Mouse (Mus musculus) layer of hippocampus, postnatal 25 days (tissue): Measurements from ENCODE around the gene Stau1. TPM values are rescaled to one million over a fixed set of nuclear protein-coding genes. Genes with fewer than 3 reads are reported as not detected.
"Not testable (repeated sequence)": the region's sequence is repeated elsewhere in the genome, so short reads cannot be mapped to it uniquely, and the experiment has no call there.

Experiments
- DNase-seq, 2 experiments: peaks; one replicate each; pipeline ENCODE4 v3.0.0; 2022; ENCODE audit warnings: mixed read lengths in 2 of 2, low spot score in 1 of 2; ENCODE audit errors: extremely low spot score in 1 of 2
- total RNA-seq, 2 experiments: library from RNA; stranded (reverse); gene quantifications; 2 replicates each; pipeline ENCODE4 v1.2.3; 2021

Gene Stau1
- total RNA-seq: 10 to 100 TPM; 57.8 to 65.3 TPM

DNA sequence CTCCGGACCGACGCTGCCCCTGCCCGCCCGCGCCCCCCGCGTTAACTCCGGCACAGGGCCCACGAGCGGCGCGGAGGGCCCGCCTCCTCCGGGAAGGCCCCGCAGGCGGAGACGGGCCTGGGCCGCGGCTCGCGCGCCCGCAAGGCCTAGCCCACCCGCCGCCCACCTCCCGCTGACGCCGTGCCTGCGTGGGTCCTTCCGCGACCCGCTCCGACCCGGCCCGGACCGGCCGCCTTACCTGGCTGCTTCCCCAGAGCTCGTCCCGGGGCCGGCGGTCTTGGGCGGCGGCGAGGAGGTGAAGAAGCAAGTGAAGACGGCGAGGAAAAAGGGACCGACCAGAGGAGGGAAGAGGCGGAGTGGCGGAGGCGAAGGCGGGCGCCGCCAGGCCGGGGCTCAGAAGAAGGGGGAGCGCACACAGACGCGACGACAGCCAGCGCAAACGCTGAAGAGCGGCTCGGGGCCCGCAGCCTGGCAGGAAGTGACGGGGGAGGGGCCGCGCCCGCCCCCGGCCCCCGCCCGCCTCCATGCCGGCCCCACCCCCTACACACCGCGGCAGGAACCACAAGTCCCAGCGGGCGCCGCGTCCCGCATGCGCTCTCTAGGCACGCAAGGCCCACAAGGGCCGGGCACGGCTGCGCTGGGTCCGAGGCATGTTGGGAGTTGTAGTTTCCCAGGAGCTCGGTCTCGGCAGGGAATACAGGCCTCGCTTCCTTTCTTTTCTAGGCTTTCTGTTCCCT lies at the start of gene Stau1:
Gene Stau1, minus strand, starts transcription at position 504 of the 737 bp plus-strand sequence.
- peak; percentile 85 to 86 for DNase-seq

DNA sequence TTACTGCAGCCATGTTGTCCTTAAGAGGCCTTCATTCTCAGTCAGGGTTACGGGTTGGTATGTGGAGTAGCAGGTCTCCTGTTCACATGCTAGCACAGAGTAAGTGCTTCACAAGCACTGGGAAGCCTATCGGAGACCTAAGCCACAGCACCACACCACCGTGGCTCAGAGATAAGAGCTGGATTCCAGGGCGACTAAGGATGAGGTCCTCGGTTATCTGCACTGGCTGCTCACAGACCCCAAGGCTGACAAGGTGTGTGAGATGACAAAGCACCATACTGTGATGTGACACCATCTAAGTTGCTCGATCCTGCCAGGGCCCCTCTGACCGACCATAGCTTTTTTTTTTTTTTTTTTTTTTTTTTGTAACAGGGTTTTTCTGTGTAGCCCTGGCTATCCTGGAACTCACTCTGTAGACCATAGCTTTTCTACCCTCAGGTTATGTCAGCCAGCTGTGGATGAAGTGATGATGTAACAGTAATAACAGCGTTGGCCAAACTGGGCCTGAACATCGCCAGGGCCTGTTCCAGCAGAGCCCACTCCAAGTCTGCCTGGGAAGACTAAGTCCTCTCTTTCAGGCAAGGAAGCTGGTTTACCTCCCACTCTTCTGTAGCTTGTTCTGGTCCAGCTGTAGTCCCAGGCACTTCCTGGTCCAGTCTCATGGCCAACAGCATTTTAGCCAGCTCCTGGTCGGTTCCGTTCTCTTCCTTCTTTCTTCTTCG lies 47.5 kb upstream of the Stau1 start:
- DNase-seq: no peak

DNA sequence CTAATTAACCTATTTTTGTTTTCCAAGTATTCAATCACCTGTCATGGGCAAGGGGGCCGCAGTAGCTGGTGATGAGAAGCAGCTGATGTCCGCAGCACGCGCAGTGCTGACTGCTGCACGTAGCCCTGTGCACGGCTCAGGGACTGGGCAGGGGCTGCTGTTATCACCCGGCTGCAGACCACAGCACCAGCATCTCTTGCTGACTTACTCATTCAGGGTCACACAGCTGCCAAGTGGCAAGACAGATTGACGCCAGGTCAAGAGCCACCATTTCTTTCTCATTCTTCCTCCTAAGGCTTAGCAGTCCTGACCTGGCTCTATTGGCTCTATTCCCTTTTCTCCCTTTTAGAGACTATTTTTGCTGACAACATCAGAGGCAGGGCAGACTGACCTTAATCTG lies 43.3 kb upstream of the Stau1 start:
- no peak for DNase-seq

DNA sequence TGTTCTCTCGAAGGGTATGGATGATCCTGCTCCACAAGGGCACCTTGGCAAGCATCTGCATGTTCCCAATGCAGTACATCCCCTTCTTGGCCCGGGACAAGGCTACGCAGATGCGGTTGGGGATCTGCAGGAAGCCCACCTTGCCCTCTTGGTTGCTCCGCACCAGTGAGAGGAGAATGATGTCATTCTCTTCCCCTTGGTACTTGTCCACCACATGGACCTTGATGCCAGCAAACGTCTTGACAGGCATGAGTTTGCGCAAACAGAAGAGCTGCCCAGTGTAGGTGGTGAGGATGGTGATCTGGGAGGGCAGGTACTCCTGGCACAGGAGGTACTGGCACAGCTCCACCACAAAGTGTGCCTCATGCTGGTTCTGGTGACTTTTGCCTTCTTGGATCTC lies 42.6 kb upstream of the Stau1 start:
- no peak for DNase-seq

DNA sequence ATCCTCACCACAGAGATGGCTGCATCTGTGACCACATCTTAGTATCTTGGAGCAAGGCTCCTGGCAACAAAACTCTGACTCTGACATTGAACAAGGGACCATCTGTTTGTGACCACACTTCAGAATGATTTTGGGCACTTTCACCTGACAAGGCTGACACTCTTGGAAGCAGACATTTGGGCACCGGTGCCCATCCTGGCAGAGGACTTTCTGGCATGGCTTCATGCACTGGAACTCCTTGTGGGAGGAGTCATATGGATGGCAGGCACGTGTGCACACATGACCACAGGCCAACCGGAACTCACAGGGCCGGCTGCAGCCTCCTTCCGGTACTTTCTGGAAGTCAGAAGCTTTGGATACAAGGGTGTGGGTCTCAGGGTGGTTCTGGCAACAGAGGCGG lies 42.2 kb upstream of the Stau1 start:
- no peak for DNase-seq

DNA sequence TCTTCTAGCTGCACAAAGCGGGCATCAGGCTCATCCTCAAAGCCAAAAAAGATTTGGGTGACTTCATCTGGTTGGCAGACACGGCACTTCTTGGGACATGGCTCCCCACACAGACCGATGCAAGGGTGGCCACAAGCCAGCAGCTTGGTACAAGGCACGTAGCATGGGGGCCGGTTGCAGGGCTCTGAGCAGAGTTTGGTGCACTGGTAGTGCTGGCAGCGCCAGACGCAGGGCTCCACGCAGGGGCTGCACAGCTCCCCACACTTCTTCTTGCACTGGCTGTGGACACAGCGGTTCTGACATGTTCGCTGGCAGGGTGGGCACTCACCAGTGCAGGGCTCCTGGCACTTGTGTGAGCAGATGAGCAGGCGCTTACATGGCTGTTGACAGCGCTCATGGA lies 41.6 kb upstream of the Stau1 start:
- no peak for DNase-seq

DNA sequence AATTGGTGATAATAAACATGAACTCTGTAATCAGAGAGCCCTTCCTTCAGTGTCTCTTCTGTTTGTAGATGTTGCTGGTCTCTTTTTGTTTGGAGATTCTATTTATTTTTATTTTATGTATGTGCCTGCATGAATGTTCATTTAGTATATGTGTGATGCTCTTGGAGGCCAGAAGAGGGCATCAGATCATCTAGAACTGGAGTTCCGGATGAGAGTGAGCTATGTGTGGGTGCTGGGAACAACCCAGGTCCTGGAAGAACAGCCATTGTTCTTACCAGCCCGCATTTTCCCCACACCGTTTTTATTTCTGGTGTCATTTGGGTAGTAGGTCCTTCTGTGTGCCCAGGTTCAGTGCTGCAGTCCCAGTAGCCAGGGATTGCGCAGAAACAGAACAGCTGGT lies 34.4 kb upstream of the Stau1 start:
- no peak for DNase-seq

DNA sequence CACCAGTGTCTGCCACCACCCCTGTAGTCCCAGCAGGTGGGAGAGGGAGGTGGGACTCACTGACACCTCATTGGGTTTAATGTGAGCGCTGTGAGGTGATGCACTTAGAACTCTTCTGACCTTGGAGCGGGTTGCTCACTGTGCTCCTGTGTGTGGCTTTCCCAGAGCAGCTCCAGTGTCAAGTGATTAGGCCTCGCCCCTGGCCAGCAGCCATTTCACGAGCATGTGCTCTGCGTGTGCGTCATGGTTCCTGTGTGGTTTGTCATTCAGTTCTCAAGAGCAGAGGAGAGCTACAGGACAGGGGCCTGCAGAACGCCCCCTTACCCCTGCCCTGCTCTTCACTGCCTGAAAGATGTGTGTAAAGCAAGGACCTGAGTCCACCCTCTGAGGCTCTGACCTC lies 32.5 kb upstream of the Stau1 start:
- no peak for DNase-seq

DNA sequence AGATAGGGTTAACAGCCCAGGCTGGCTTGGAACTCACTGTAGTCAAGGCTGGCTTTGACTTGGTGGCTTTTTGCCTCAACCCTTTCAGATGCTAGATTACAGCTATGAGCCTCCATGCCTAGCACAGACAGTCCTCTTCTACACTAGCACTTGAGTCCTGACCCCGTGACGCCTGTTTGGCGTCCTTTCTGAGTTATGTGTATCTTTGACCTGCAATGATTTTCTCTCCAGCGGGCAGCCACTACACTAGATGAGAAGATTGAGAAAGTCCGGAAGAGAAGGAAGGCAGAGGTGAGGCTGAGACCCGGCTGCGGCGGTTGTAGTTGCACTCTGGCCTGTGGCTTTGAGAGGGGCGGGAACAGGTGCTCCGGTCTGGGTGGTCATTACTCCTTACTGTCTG lies 23.3 kb upstream of the Stau1 start:
- no peak for DNase-seq

DNA sequence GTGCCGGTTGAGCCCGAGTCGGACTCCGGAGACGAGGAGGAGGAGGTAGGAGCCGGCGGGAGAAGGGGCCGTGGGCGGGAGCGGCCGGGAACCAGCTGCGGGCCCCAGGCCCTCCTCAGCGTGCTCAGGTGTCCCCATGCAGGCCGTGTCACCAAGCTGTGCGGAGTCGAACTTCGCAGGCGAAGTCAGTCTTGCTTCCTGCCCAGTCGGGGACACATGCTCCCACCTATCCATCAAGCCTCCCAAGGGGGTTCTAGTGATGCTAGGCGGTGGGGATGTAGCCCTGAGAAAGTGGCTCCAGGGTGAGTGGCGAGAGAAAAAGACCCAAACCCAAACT lies 19.3 kb upstream of the Stau1 start:
- DNase-seq: no peak

DNA sequence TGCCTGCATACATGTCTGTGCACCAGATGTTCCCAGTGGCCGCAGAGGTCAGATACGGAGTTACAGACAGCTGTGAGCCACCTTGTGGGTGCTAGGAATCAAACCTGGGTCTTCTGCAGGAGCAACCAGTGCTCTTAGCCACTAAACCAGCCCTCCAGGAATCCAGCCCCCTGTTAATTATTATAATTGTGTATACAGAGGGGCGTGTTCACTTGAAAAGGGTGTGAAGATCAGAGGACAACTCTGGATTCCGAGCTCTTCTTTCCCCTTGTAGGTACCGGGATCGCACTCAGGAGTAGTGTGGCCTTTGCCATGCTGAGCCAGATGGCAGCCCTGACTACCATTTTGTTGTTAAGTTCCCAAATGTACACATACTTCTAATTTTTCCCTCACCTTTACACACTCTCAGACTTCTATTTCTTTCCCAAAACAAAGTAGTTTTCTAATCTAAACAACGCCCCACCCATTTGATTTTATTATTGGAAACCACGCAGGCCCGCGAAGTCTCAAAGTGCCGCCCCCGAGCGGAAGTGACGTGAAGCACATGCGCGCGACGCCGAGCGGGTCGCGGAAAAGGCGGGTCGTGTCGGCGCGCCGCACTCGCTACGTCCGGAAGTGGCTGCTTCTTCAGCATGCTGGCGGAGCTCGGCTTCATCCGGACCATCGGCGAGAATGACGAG lies 18.7 kb upstream of the Stau1 start, which contains the start of gene Ddx27:
Gene Ddx27, plus strand, starts transcription at position 492 of the 680 bp plus-strand sequence.
- DNase-seq: peak; percentile 92

DNA sequence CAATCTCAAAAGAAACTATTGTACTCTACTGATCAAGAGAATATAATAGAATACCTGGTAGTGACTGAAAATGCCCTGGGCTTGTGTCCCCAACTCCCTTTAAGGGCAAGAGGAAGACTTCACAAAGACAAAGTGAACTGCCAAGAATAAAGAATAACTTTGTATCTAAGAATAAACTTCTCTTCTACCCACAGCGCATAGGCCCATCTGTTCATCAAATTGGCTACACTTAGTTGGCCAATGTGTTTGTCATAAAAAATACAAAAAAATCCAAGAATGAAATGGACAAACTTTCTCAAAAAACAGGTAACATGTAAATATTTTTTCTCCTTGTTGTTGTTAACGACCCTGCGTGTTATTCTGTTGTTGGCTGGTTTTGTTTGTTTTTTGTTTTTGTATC lies 14.4 kb upstream of the Stau1 start:
- no peak for DNase-seq

DNA sequence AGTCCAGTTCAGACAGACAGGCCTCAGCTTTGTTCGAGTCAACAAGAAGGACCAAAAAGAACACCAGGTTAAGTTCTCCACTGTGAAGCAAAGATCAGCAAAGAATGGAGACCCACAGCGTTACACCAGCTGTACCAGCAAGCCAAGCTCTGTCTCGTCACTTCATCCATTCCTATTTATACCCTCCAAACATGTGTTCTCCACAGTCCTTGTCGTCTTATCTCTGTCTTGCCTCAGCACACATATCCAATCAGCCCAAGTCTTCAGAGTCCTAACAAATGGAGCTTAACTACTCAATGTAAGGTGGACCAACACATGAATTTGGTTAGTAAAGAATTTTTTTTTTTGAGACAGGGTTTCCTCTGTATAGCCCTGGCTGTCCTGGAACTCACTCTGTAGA lies 13.4 kb upstream of the Stau1 start:
- DNase-seq: no peak

DNA sequence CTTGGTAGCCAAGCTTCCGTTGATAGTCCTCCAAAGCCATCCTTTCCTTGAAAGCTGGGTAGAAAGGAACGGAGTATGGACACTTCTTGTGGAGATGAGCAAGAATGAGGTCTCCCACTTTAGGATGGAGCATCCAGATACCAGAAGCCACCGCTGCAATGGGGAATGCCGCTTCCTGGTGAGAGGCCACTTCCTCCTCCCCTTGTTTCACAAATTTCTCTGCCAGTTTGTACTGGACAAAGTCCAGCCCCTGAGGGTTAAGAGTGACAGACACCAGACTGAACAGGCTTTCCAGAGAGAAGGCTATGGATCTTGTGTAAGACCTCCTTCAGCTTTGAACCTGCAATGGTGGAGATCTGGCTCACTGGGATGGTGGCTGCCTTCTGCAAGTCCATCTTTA lies 11.5 kb upstream of the Stau1 start:
- DNase-seq: not testable (repeated sequence)

DNA sequence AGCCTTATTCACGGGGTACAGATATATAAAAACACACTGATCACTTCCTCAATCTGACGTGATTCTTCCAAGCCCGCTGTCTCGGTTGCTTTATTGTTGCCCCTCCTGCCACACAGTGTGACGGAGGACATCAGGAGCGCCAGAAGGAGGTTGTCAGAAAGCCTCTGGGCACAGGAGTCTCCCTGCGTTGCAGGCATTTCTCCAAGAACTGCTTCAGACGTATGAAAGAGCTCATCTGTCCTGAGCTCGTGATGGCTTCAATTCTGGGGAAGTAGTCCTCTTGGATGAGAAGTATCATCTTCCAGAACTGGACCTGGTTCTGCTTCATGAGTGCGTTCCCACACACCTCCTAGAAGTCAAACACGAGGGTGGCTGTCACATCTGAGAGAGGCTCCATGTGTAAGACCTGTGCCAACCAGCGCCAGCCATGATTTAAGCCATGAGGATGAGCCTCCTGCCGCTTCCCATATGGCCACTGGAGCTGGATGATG lies 10.9 kb upstream of the Stau1 start:
- DNase-seq: no peak

DNA sequence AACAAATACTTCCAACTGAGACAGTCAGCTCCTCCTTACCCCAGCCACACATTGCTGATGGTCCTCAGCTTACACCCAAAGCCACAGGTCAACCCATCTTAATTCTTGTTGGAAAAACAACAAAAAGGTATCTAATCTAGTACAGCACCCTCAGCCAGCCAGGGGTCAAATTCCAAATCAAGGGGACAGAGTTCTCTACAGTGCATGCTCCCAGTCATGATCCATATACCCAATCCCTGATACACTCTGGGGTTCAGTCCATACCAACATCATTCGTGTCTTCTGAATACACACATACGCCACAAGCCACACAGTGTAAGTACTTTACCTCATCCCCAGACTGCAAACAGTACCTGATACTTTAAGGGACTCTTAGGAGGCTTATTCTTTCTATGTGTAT lies 10.3 kb upstream of the Stau1 start:
- DNase-seq: no peak

DNA sequence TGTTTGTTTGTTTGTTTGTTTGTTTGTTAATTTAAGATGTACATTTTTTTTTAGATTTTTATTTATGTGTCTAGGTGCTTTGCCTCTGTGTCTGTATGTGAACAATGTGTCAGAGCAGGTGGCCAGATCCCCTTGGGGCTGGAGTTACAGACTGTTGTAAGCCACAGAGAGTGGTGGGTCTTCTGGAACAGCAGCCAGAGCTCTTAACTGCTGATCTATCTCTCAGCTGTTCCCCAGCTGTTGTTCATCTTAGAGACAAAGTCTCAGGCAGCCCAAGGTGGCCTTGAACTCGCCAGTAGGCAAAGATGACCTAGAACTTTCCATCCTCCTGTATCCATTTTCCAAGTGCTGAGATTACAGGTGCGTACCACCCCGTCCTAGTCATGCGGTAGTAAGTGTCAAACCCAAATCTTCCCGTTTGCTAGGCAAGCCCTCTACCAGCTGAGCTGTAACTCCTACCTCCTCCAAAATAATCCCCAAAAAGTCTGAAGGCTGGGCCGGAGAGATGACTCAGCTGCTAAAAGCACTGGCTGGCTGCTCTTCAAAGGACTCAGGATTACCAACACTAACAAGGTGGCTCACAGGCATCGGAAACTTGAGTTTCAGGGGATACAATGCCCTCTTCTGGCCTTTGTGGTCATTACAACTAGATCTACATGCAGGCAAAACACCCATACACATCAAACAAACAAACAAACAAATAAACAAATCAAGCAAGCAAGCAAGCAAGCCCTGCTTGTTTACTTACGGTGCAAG lies 8.2 kb upstream of the Stau1 start:
- DNase-seq: peak; percentile 17 to 66

DNA sequence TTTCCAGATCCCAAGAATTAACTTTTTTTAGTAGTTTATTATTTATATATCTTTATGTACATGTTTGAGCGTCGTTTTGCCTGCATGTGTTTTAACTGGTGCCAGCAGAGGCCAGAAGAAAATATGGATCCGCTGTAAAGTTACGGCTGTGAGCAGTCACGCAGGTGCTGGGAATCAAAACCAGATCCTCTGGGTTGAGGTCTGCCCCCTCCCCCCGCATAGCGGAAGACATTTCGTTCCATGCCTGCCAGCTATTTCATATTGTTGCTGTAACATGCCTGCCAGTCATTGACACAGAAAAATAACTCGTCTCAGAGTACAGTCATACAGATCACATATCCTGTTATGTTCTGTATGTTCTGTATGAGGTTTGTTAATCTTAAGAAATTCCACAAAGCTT lies 5.4 kb upstream of the Stau1 start:
- DNase-seq: no peak

DNA sequence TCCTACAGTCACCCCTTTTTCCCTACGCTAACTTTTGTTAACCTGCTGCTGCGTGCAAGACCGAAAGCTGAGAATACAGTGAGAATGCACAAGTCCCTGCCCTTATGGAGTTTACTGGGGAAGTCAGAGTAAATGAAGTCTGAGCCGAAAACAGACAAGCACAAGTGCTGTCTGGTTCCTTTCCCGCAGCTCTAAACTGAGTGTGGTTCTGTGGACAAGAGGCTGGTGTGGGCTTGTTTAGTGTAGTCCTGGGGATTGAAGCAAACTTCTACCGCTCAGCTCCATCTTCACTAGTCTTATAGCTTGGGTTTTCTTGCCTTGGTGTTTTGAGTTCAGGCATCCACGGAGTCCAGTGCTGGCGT lies 415 bp upstream of the Stau1 start:
- DNase-seq: no peak

DNA sequence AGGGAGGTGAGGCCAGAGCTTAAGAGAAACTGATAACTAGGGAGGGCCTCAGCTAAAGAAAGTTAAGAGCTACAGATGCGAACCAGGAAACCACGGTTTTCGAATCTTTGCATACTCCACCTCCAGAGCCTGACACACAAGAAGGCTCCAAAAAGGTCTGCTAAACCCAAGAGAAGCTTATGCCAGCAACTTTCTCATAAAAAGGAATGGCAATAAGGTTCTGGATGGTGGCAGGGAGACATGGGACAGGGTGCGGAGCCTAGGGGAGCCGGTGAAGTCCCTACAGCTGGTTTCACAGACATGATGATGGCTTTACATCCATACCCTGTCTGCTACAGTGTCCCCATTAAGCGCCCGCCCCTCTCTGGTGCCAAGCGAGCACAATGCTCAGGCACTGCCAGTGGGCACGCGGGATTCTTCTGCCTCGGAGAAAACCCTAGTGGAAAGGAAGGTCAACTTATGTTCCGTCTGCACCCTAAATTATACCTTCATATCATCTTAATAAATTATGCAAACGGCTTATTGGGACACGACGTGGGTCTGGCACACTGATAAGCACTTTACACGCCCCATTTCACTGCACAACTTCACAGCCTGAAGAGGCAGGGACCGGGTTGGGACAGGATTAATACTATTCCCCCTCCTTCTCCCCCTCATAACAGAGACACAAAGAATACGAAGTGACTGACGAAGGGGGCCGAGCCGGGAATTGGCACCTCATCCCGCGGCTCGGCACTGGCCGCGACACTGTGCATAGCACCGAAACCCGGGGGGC lies 891 bp downstream of the Stau1 start:
- DNase-seq: peak in 1 of 2 experiments; percentile 25
